Mouse (Mus musculus) lung, adult 2 months (tissue): ENCODE data around the gene Mip. TPM values are rescaled to one million over a fixed set of nuclear protein-coding genes. Genes with fewer than 3 reads are reported as not detected.
"Not testable (repeated sequence)": the region's sequence is repeated elsewhere in the genome, so short reads cannot be mapped to it uniquely, and the experiment has no call there.

Source experiments
- DNase-seq: peaks from one replicate; pipeline ENCODE4 v3.0.0; 2022
- H3K4me1 ChIP-seq: fragments of 200-500 bp; 2 replicates; pipeline ENCODE4 v1.6.1; 2011; ENCODE audit warnings: low read length; ENCODE audit not compliant: control insufficient read depth, insufficient read depth
- H3K4me3 ChIP-seq: fragments of 200-500 bp; replicated peaks from 2 replicates; pipeline ENCODE3; 2011; ENCODE audit warnings: low read depth, mild to moderate bottlenecking, control low read depth, low read length; ENCODE audit errors: extremely low read depth
- CTCF ChIP-seq: fragments of 200-500 bp; IDR thresholded peaks from 2 replicates; pipeline ENCODE4 v1.5.1; 2011; ENCODE audit warnings: mild to moderate bottlenecking, low read length, control low read depth; ENCODE audit not compliant: insufficient read depth
- POLR2A ChIP-seq: fragments of 200-500 bp; IDR thresholded peaks from 2 replicates; pipeline ENCODE4 v1.6.1; 2011; ENCODE audit warnings: low read depth, mild to moderate bottlenecking, control low read depth, low read length, borderline replicate concordance; ENCODE audit errors: extremely low read depth
- WGBS: fragments of 180-500 bp; shearing (Covaris S2); methylation state at CpG from one replicate; pipeline ENCODE4 v1.1.7; 2018; 5-methylcytosine and 5-hydroxymethylcytosine counted together
- polyA plus RNA-seq: library from polyadenylated mRNA; depleted of rRNA; stranded (reverse); fragments of >200 nt; gene quantifications from 2 replicates; pipeline ENCODE4 v1.2.3, GENCODE M21; 2012

Mip gene
- polyA plus RNA-seq, 1 experiment, result not detected

DNA sequence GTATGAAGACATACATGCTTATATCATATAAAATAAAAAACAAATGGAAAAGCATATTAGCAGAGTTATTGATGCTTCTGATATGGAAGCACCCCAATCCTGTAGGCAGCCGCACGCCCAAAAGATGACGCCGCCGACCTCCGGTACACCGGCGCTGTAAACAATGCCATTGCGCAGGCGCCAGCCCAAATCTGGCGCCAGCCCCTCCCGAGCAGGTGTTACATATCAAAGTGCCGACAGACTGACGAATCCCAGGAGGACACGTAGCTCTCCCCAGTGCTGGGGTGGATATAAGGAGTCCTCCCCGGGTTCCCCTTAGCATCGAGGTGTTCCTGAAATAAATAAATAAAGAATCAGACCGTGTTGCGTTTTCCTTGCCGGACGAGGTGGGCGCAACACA lies 36.7 kb downstream of the Mip start:
- WGBS, result 68% methylated on average over 22 of the region's 22 CpGs
- DNase-seq, result no peak
- TF ChIP-seq POLR2A (no peak), CTCF (no peak)
- no peaks in the 10 kb centered on the region for H3K4me1 ChIP-seq
- no peak overlapping the region for H3K4me3 ChIP-seq

GRCm38 (mm10) chr10:128263393-128264310 lies 38.0 kb downstream of the Mip start:
- DNase-seq, result no peak
- 75% methylated on average over 6 of the region's 6 CpGs for WGBS
- Histone ChIP-seq H3K4me1 (no peaks in the 10 kb centered on the region), H3K4me3 (no peak overlapping the region)
- TF ChIP-seq CTCF, result no peak
- TF ChIP-seq POLR2A, result no peak

GRCm38 (mm10) chr10:128268371-128268770 lies 42.7 kb downstream of the Mip start, which contains the start of gene Apof:
Gene Apof, plus strand, starts transcription at chr10:128268671.
- WGBS, result 85% methylated on average over 6 of the region's 6 CpGs
- H3K4me3 ChIP-seq, result no peak within 1 kb of the TSS
- TF ChIP-seq CTCF (no peak), POLR2A (no peak)
- no peaks in the 10 kb centered on the region; the same call in 1 of the 2 replicates for H3K4me1 ChIP-seq
- DNase-seq, result no peak

GRCm38 (mm10) chr10:128269206-128269910 lies 43.7 kb downstream of the Mip start:
- Histone ChIP-seq H3K4me3 (no peak overlapping the region), H3K4me1 (no peaks in the 10 kb centered on the region; the same call in 1 of the 2 replicates)
- TF ChIP-seq CTCF (no peak), POLR2A (no peak)
- no peak for DNase-seq
- 86% methylated on average over 16 of the region's 16 CpGs for WGBS

DNA sequence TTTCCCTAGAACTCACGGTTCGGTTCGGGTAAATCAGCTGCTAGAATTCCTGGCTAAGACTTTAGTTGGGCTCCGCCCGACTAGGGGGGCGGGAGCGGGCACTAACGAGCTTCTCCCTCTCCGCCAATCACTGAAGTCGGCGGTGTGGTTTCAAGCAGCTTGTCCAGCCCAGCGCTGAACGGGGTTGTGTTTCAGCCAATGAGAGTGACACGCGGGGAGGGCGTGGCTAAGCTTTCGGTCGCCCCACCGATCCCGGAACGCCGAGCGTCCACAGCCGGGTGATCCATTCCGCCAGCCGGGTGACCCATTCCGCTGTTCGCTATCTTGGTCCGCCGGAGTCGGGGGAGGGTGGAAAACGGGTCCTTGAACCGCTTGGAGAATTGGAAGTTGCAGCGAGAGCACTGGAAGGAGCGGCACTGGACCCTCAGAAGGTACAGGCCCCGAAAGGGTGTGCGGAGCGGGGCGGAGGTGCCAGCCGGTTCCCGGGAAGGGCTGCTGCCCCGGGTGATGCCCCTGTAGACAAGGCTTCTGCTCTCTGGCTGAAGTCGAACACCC lies 44.7 kb downstream of the Mip start, which contains the start of gene Stat2:
Gene Stat2 (plus strand): TSS at position 273 of the 555 bp plus-strand sequence.
- TF ChIP-seq POLR2A (peak; percentile 90), CTCF (no peak)
- Histone ChIP-seq H3K4me3 (peak within 1 kb of the TSS; percentile 96), H3K4me1 (no peaks in the 10 kb centered on the region; the same call in 1 of the 2 replicates)
- under 1% methylated on average over 43 of the region's 43 CpGs for WGBS
- peak; percentile 96 for DNase-seq

- no peak for TF ChIP-seq CTCF
- no peak for TF ChIP-seq POLR2A
- H3K4me3 ChIP-seq, result peak overlapping the region; percentile 96
- no peak for DNase-seq
- 27% methylated on average over 7 of the region's 7 CpGs for WGBS
- no peaks in the 10 kb centered on the region; the same call in 1 of the 2 replicates for H3K4me1 ChIP-seq
These were observed 45.2 kb downstream of the Mip start for GRCm38 (mm10) chr10:128270866-128271265.

DNA sequence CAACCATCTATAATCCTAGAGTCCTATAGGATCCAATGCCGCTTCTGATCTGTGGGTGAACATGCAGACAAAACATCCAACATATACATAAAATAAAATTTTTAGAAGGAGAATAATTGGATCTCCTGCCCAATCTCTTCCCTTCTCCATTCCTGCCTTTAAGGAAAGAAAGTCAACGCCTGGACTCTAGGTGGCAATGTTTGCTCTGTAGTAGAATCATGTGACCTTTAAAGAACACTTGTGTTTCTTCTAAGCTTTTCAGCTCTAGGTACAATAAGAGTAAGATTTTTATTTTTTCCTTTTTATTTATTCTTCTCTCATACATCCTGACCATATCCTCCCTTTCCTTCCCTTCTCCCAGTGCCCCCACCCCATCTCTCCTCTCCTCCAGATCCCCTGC lies 46.2 kb downstream of the Mip start:
- TF ChIP-seq CTCF (no peak), POLR2A (no peak)
- Histone ChIP-seq H3K4me1 (no peaks in the 10 kb centered on the region; the same call in 1 of the 2 replicates), H3K4me3 (no peak overlapping the region)
- DNase-seq, result no peak
- WGBS, result 52% methylated on average over 2 of the region's 2 CpGs

DNA sequence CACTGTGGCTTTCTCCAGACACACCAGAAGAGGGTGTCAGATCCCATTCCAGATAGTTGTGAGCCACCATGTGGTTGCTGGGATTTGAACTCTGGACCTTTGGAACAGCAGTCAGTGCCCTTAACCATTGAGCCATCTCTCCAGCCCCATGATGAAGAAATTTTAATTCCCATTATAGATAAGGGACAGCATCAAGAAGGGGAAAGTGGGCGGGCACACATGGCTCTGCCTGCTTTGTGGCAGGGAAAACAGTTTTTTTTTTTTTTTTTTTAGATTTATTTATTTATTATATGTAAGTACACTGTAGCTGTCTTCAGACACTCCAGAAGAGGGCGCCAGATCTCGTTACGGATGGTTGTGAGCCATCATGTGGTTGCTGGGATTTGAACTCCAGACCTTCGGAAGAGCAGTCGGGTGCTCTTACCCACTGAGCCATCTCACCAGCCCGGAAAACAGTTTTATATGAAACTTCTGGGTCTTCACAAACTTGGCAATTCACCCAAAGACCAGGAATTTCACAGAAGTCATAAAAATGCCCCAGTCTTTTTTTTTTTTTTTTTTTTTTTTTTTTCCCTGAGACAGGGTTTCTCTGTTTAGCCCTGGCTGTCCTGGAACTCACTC lies 47.3 kb downstream of the Mip start:
- not testable (repeated sequence) for H3K4me1 ChIP-seq, DNase-seq
- 80% methylated on average over 7 of the region's 7 CpGs for WGBS

GRCm38 (mm10) chr10:128275374-128275773 lies 49.7 kb downstream of the Mip start:
- H3K4me1 ChIP-seq, DNase-seq, H3K4me3 ChIP-seq: not testable (repeated sequence)
- 66% methylated on average over 1 of the region's 1 CpGs for WGBS

More for the DNA sequence above, 47.3 kb downstream of the Mip start:
- H3K4me3 ChIP-seq, result not testable (repeated sequence)
